Mouse (Mus musculus): Measurements from ENCODE around the gene Slc27a3. TPM values are rescaled to one million over a fixed set of nuclear protein-coding genes. Genes with fewer than 3 reads are reported as not detected.

The Slc27a3 gene
- polyA plus RNA-seq, 1 experiment = 6.8 TPM

DNA sequence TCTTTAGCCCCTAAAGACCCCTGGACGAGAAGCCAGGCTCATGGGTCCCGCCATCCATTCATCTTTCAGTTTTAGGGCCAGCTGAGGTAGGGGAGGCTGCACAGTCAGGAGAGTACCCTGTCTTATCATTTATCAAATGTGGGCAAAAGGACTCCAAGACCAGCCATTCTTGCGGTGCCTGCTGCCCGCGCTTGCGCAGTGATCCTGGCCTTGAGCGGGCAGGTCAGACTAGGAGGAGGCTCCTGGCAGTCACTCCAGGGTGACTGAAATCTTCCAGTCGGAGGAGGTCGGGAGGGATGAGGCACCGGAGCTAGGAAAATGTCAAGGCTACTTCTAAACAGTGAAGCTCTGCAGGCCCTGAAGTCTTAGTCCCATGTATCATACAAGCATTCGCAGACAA is 8.0 kb downstream of the Slc27a3 start:
- H3K4me1 ChIP-seq (ENCODE audit: control insufficient read depth, insufficient read depth, low read length) = no peaks in the 10 kb centered on the region
- H3K4me3 ChIP-seq (ENCODE audit: insufficient read depth, low read length) = no peak overlapping the region
- no peak overlapping the region for H3K27ac ChIP-seq (ENCODE audit: insufficient read depth, low read length)
- TF ChIP-seq POLR2A (IDR thresholded peaks at IDR 0.05; ENCODE audit: extremely low read depth, insufficient read depth, low read length) (no peak), CTCF (IDR thresholded peaks at IDR 0.05; ENCODE audit: extremely low read depth, insufficient read depth, low read length) (no peak)

DNA sequence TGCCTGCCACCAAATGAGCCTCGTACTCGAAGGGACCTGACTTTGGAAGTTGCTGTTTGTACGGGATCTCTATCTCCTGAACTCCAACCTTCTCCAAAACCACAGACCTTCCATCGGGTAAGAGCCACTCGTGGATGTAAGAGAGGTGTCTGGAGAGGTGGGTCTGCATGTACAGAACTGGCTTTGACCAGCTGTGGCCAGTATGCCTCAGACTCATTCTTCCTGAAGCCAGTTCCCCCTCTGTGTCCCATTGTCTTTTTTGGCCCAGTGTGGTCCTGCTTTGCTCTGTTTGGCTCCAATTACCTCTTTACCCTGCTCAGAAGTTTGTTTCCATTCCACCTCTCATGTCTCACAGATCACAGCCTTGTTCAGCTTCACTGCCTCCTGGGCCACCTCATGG is 11.2 kb downstream of the Slc27a3 start:
- TF ChIP-seq POLR2A (IDR thresholded peaks at IDR 0.05; ENCODE audit: extremely low read depth, insufficient read depth, low read length) = no peak
- TF ChIP-seq CTCF (IDR thresholded peaks at IDR 0.05; ENCODE audit: extremely low read depth, insufficient read depth, low read length) = no peak
- no peak overlapping the region for H3K4me3 ChIP-seq (ENCODE audit: insufficient read depth, low read length)
- no peak overlapping the region for H3K27ac ChIP-seq (ENCODE audit: insufficient read depth, low read length)
- H3K4me1 ChIP-seq (ENCODE audit: control insufficient read depth, insufficient read depth, low read length) = no peaks in the 10 kb centered on the region

GRCm38 (mm10) chr3:90376247-90376585 is 13.5 kb downstream of the Slc27a3 start:
- no peak for TF ChIP-seq POLR2A (IDR thresholded peaks at IDR 0.05; ENCODE audit: extremely low read depth, insufficient read depth, low read length)
- no peak for TF ChIP-seq CTCF (IDR thresholded peaks at IDR 0.05; ENCODE audit: extremely low read depth, insufficient read depth, low read length)

DNA sequence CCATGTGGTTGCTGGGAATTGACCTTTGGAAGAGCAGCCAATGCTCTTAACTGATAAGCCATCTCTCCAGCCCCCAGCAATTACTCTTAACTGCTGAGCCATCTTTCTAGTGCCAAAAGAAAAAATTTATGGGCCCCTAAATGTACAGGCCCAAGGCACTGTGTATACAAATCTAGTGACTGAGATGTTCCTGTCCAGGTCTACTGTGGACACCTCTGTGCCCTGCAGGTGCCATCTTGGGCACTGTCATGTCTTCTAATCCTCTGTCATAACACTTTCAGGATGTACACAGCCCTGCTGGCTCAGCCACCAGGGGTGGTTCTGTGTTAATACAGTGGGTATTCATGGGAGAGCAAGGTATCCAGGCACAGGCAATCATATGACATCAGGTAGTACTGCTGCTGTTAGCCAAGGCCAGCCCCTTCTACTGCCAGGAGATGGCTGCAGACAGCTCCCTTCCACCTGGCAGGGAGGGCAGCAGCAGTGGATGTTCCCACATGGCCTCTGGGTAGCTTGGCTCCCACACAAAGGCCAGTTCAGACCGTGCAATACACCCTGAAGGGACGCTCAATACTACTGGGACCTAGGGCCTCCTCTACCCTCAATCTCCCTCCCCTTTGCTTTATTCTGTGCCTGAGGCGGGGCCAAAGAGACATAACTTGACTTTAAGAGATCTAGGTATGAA is 14.0 kb downstream of the Slc27a3 start:
- TF ChIP-seq POLR2A (IDR thresholded peaks at IDR 0.05; ENCODE audit: extremely low read depth, insufficient read depth, low read length) (no peak), CTCF (IDR thresholded peaks at IDR 0.05; ENCODE audit: extremely low read depth, insufficient read depth, low read length) (no peak)
- no peak overlapping the region for H3K27ac ChIP-seq (ENCODE audit: insufficient read depth, low read length)
- no peak overlapping the region for H3K4me3 ChIP-seq (ENCODE audit: insufficient read depth, low read length)
- H3K4me1 ChIP-seq (ENCODE audit: control insufficient read depth, insufficient read depth, low read length) = no peaks in the 10 kb centered on the region

More at GRCm38 (mm10) chr3:90376247-90376585, 13.5 kb downstream of the Slc27a3 start:
- Histone ChIP-seq H3K4me1 (ENCODE audit: control insufficient read depth, insufficient read depth, low read length) (no peaks in the 10 kb centered on the region), H3K4me3 (ENCODE audit: insufficient read depth, low read length) (no peak overlapping the region), H3K27ac (ENCODE audit: insufficient read depth, low read length) (no peak overlapping the region)

- H3K27ac ChIP-seq (ENCODE audit: insufficient read depth, low read length) = no peak overlapping the region
- no peak for TF ChIP-seq CTCF (IDR thresholded peaks at IDR 0.05; ENCODE audit: extremely low read depth, insufficient read depth, low read length)
- TF ChIP-seq POLR2A (IDR thresholded peaks at IDR 0.05; ENCODE audit: extremely low read depth, insufficient read depth, low read length) = no peak
- no peaks in the 10 kb centered on the region for H3K4me1 ChIP-seq (ENCODE audit: control insufficient read depth, insufficient read depth, low read length)
Observed at GRCm38 (mm10) chr3:90374368-90374767, 15.4 kb downstream of the Slc27a3 start.

DNA sequence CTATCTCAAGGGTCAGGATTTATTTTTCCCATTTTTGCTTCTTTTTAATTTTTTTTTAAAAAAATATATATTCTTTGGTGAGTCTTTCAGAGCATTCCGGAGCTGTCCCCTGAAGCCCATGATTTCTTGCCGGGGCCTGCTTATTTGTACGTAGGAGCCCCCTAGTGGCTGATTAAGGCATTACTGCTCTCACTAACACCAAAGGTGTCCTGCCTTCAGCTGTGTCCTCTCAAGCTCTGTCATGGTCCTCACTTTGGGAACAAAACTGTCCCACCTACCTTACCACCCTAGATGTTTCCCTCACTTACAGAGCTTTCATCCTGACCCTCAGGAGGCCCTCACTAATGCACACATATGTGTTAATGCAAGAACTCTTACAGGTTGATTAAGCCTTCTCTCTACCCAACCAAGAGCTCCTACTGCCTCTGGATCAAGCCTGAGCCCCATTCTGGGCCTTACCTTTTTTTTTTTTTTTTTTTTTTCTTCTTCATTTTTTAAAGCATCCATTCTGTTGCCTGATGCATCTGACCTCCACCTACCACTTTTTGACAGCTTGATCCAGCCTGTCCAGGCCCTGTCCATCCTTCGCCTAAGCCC is 16.2 kb downstream of the Slc27a3 start:
- Histone ChIP-seq H3K27ac (ENCODE audit: insufficient read depth, low read length) (no peak overlapping the region), H3K4me3 (ENCODE audit: insufficient read depth, low read length) (no peak overlapping the region), H3K4me1 (ENCODE audit: control insufficient read depth, insufficient read depth, low read length) (0 out of 2 replicates have a peak, but pooled peaks cover 2% of the 10 kb centered on the region)
- TF ChIP-seq CTCF (IDR thresholded peaks at IDR 0.05; ENCODE audit: extremely low read depth, insufficient read depth, low read length) (peak; percentile 78), POLR2A (IDR thresholded peaks at IDR 0.05; ENCODE audit: extremely low read depth, insufficient read depth, low read length) (no peak)

More at GRCm38 (mm10) chr3:90374368-90374767, 15.4 kb downstream of the Slc27a3 start:
- no peak overlapping the region for H3K4me3 ChIP-seq (ENCODE audit: insufficient read depth, low read length)

DNA sequence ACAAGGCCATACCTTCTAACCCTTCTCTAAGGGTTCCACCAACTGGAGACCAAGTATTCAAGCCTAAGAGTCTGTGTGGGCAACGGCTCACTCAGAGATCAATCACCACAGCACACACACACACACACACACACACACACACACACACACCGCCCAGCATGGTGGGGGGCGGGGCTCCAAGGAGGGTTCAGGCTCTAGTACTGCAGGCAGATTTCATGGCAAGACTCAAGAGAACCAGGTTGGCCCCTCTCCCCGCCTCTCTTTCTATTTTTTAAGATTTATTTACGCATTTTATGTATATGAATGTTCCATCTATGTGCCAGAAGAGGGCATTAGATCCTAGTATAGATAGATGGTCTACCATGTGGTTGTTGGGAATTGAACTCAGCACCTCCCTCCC is 16.9 kb downstream of the Slc27a3 start:
- TF ChIP-seq POLR2A (IDR thresholded peaks at IDR 0.05; ENCODE audit: extremely low read depth, insufficient read depth, low read length) (no peak), CTCF (IDR thresholded peaks at IDR 0.05; ENCODE audit: extremely low read depth, insufficient read depth, low read length) (no peak)
- H3K4me1 ChIP-seq (ENCODE audit: control insufficient read depth, insufficient read depth, low read length) = 0 out of 2 replicates have a peak, but pooled peaks cover 2% of the 10 kb centered on the region
- no peak overlapping the region for H3K27ac ChIP-seq (ENCODE audit: insufficient read depth, low read length)
- no peak overlapping the region for H3K4me3 ChIP-seq (ENCODE audit: insufficient read depth, low read length)

- TF ChIP-seq CTCF (IDR thresholded peaks at IDR 0.05; ENCODE audit: extremely low read depth, insufficient read depth, low read length) (no peak), POLR2A (IDR thresholded peaks at IDR 0.05; ENCODE audit: extremely low read depth, insufficient read depth, low read length) (no peak)
- Histone ChIP-seq H3K4me1 (ENCODE audit: control insufficient read depth, insufficient read depth, low read length) (0 out of 2 replicates have a peak, but pooled peaks cover 2% of the 10 kb centered on the region), H3K4me3 (ENCODE audit: insufficient read depth, low read length) (no peak overlapping the region), H3K27ac (ENCODE audit: insufficient read depth, low read length) (no peak overlapping the region)
Observed at GRCm38 (mm10) chr3:90371857-90372256, 17.9 kb downstream of the Slc27a3 start.

DNA sequence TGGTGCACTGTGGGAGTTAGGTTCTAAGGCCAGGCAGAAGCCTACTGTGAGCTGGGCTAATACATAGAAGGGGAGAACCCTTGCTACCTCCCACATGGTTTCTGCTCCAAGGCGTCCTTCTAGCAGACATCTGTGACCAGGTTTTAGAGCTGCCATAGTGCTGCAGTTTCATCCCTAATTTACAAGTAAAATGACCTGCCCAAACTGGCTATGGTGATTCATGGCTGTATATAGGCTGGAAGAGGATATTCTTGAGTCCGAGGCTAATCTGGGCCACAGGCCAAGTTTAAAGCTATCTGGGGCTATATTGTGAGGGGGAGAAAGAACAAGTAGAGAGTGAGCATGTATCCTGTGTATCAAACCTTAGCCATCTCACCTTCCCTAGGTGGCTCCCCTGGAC is 20.7 kb downstream of the Slc27a3 start:
- no peak for TF ChIP-seq POLR2A (IDR thresholded peaks at IDR 0.05; ENCODE audit: extremely low read depth, insufficient read depth, low read length)
- no peak for TF ChIP-seq CTCF (IDR thresholded peaks at IDR 0.05; ENCODE audit: extremely low read depth, insufficient read depth, low read length)
- H3K4me1 ChIP-seq (ENCODE audit: control insufficient read depth, insufficient read depth, low read length) = 0 out of 2 replicates have a peak, but pooled peaks cover 2% of the 10 kb centered on the region
- H3K27ac ChIP-seq (ENCODE audit: insufficient read depth, low read length) = no peak overlapping the region
- H3K4me3 ChIP-seq (ENCODE audit: insufficient read depth, low read length) = no peak overlapping the region

Measured in cortical plate, adult 2 months (tissue).